Mouse (Mus musculus): ENCODE results near the gene Ifna2. TPM values are rescaled to one million over a fixed set of nuclear protein-coding genes. Genes with fewer than 3 reads are reported as not detected.

Gene Ifna2
- total and polyA plus RNA-seq, 2 experiments from 2014 or later: not detected

- H3K27ac ChIP-seq: no peak overlapping the region
- H3K4me1 ChIP-seq (ENCODE audit: insufficient read depth, low read length): peaks cover 7% of the 10 kb centered on the region
- H3K36me3 ChIP-seq (ENCODE audit: insufficient read depth, low read length): peaks cover 1% of the 10 kb centered on the region; the same call in 1 of the 2 replicates
- H3K4me3 ChIP-seq (ENCODE audit: low read length): no peak overlapping the region
- H3K4me2 ChIP-seq (ENCODE audit: low read depth, low read length): no peak overlapping the region
- DNase-seq (ENCODE audit: low spot score) (no peak), ATAC-seq (no peak)
- no peaks in the 10 kb centered on the region for H3K27me3 ChIP-seq (ENCODE audit: insufficient read depth, low read length)
- H3K9me3 ChIP-seq (ENCODE audit: low read length): no peaks in the 10 kb centered on the region
- H3K9ac ChIP-seq (replicated peaks; ENCODE audit: low read length): no peak overlapping the region
- no peak for TF ChIP-seq CTCF (IDR thresholded peaks at IDR 0.05; ENCODE audit: low read depth)
These were observed 31.3 kb upstream of the Ifna2 start for GRCm38 (mm10) chr4:88715059-88715458.

GRCm38 (mm10) chr4:88714281-88714680 is 30.6 kb upstream of the Ifna2 start:
- Histone ChIP-seq H3K27me3 (ENCODE audit: insufficient read depth, low read length) (no peaks in the 10 kb centered on the region), H3K4me1 (ENCODE audit: insufficient read depth, low read length) (peaks cover 5% of the 10 kb centered on the region; the same call in 1 of the 2 replicates), H3K36me3 (ENCODE audit: insufficient read depth, low read length) (no peaks in the 10 kb centered on the region), H3K9ac (replicated peaks; ENCODE audit: low read length) (no peak overlapping the region), H3K27ac (no peak overlapping the region), H3K4me2 (ENCODE audit: low read depth, low read length) (no peak overlapping the region), H3K9me3 (ENCODE audit: low read length) (no peaks in the 10 kb centered on the region), H3K4me3 (ENCODE audit: low read length) (no peak overlapping the region)
- ATAC-seq: no peak
- WGBS: 77% methylated on average over 1 of the region's 1 CpGs
- no peak for TF ChIP-seq CTCF (IDR thresholded peaks at IDR 0.05; ENCODE audit: low read depth)
- DNase-seq (ENCODE audit: low spot score): no peak

GRCm38 (mm10) chr4:88707128-88707826 is 23.6 kb upstream of the Ifna2 start:
- WGBS: 80% methylated on average over 1 of the region's 1 CpGs

GRCm38 (mm10) chr4:88705924-88706323 is 22.2 kb upstream of the Ifna2 start:
- Histone ChIP-seq H3K27me3 (ENCODE audit: insufficient read depth, low read length) (no peaks in the 10 kb centered on the region), H3K4me1 (ENCODE audit: insufficient read depth, low read length) (no peaks in the 10 kb centered on the region), H3K9me3 (ENCODE audit: low read length) (no peaks in the 10 kb centered on the region), H3K27ac (no peak overlapping the region), H3K9ac (replicated peaks; ENCODE audit: low read length) (no peak overlapping the region), H3K4me3 (ENCODE audit: low read length) (no peak overlapping the region), H3K4me2 (ENCODE audit: low read depth, low read length) (no peak overlapping the region), H3K36me3 (ENCODE audit: insufficient read depth, low read length) (no peaks in the 10 kb centered on the region)
- no peak for TF ChIP-seq CTCF (IDR thresholded peaks at IDR 0.05; ENCODE audit: low read depth)
- ATAC-seq (no peak), DNase-seq (ENCODE audit: low spot score) (no peak)
- 41% methylated on average over 3 of the region's 3 CpGs for WGBS

More at GRCm38 (mm10) chr4:88707128-88707826, 23.6 kb upstream of the Ifna2 start:
- Histone ChIP-seq H3K9me3 (ENCODE audit: low read length) (no peaks in the 10 kb centered on the region), H3K9ac (replicated peaks; ENCODE audit: low read length) (no peak overlapping the region), H3K27ac (no peak overlapping the region), H3K4me1 (ENCODE audit: insufficient read depth, low read length) (no peaks in the 10 kb centered on the region), H3K36me3 (ENCODE audit: insufficient read depth, low read length) (no peaks in the 10 kb centered on the region), H3K4me3 (ENCODE audit: low read length) (no peak overlapping the region), H3K4me2 (ENCODE audit: low read depth, low read length) (no peak overlapping the region), H3K27me3 (ENCODE audit: insufficient read depth, low read length) (no peaks in the 10 kb centered on the region)
- ATAC-seq (no peak), DNase-seq (ENCODE audit: low spot score) (no peak)
- TF ChIP-seq CTCF (IDR thresholded peaks at IDR 0.05; ENCODE audit: low read depth): no peak

- DNase-seq (ENCODE audit: low spot score): no peak
- ATAC-seq: no peak
- 88% methylated on average over 1 of the region's 1 CpGs for WGBS
- Histone ChIP-seq H3K36me3 (ENCODE audit: insufficient read depth, low read length) (no peaks in the 10 kb centered on the region), H3K4me3 (ENCODE audit: low read length) (no peak overlapping the region), H3K27me3 (ENCODE audit: insufficient read depth, low read length) (no peaks in the 10 kb centered on the region), H3K27ac (no peak overlapping the region), H3K4me2 (ENCODE audit: low read depth, low read length) (no peak overlapping the region), H3K9ac (replicated peaks; ENCODE audit: low read length) (no peak overlapping the region), H3K9me3 (ENCODE audit: low read length) (no peaks in the 10 kb centered on the region), H3K4me1 (ENCODE audit: insufficient read depth, low read length) (no peaks in the 10 kb centered on the region)
- no peak for TF ChIP-seq CTCF (IDR thresholded peaks at IDR 0.05; ENCODE audit: low read depth)
These were observed 15.6 kb upstream of the Ifna2 start for GRCm38 (mm10) chr4:88699301-88699700.

- TF ChIP-seq CTCF (IDR thresholded peaks at IDR 0.05; ENCODE audit: low read depth): no peak
- H3K9ac ChIP-seq (replicated peaks; ENCODE audit: low read length): no peak overlapping the region
- no peak for ATAC-seq
- no peaks in the 10 kb centered on the region for H3K27me3 ChIP-seq (ENCODE audit: insufficient read depth, low read length)
- WGBS: 89% methylated on average over 5 of the region's 5 CpGs
- no peaks in the 10 kb centered on the region for H3K9me3 ChIP-seq (ENCODE audit: low read length)
- H3K27ac ChIP-seq: no peak overlapping the region
- no peak for DNase-seq (ENCODE audit: low spot score)
- H3K4me1 ChIP-seq (ENCODE audit: insufficient read depth, low read length): no peaks in the 10 kb centered on the region
- H3K36me3 ChIP-seq (ENCODE audit: insufficient read depth, low read length): no peaks in the 10 kb centered on the region
- H3K4me2 ChIP-seq (ENCODE audit: low read depth, low read length): no peak overlapping the region
- H3K4me3 ChIP-seq (ENCODE audit: low read length): no peak overlapping the region
These were observed 15.1 kb upstream of the Ifna2 start for GRCm38 (mm10) chr4:88698781-88699180.

GRCm38 (mm10) chr4:88697753-88698152 is 14.0 kb upstream of the Ifna2 start:
- WGBS: 76% methylated on average over 4 of the region's 4 CpGs

More at GRCm38 (mm10) chr4:88697753-88698152, 14.0 kb upstream of the Ifna2 start:
- no peak overlapping the region for H3K9ac ChIP-seq (replicated peaks; ENCODE audit: low read length)
- no peak overlapping the region for H3K4me3 ChIP-seq (ENCODE audit: low read length)
- no peaks in the 10 kb centered on the region for H3K4me1 ChIP-seq (ENCODE audit: insufficient read depth, low read length)
- no peak overlapping the region for H3K27ac ChIP-seq
- no peaks in the 10 kb centered on the region for H3K27me3 ChIP-seq (ENCODE audit: insufficient read depth, low read length)
- ATAC-seq (no peak), DNase-seq (ENCODE audit: low spot score) (no peak)
- no peak for TF ChIP-seq CTCF (IDR thresholded peaks at IDR 0.05; ENCODE audit: low read depth)
- H3K9me3 ChIP-seq (ENCODE audit: low read length): no peaks in the 10 kb centered on the region
- no peaks in the 10 kb centered on the region for H3K36me3 ChIP-seq (ENCODE audit: insufficient read depth, low read length)
- no peak overlapping the region for H3K4me2 ChIP-seq (ENCODE audit: low read depth, low read length)

Measured in hindbrain, postnatal 0 days (tissue).